Mouse (Mus musculus) olfactory bulb, adult 2 months (tissue): ENCODE results near the gene Wdfy2.

Experiments used
- CTCF ChIP-seq: fragments of 200-500 bp; IDR thresholded peaks from 2 replicates; pipeline ENCODE4 v1.5.1; 2012; ENCODE audit warnings: low read depth, mild to moderate bottlenecking, low read length, moderate library complexity; ENCODE audit not compliant: insufficient read depth
- POLR2A ChIP-seq: fragments of 200-500 bp; IDR thresholded peaks from 2 replicates; pipeline ENCODE4 v1.6.1; 2012; ENCODE audit warnings: mild to moderate bottlenecking, low read depth, low read length, moderate library complexity; ENCODE audit not compliant: insufficient read depth

DNA sequence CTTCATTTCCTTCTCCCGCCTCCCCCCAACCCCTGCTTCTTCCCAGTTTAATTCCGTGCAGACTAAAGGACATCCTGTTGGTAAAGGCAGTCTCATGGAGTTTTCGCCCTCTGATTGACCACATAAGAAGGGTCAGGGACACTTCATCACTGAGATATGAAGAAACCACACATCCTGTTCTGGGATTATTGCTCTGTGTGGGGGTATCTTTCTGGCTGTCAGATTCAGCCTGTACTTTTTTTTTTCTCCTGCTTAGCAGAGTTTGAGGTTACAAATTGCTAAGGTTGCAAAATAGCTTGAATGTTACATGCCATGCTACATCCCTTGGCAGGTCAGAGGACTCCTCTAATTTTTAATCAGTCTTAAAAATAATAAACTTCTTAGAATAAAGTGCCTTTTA lies 153.8 kb downstream of the Wdfy2 start:
- TF ChIP-seq POLR2A (no peak), CTCF (no peak)
